Mouse (Mus musculus) limb, embryonic 13.5 days (tissue): ENCODE data around the gene Gm21312. TPM values are rescaled to one million over a fixed set of nuclear protein-coding genes. Genes with fewer than 3 reads are reported as not detected.
"Not testable (repeated sequence)": the region's sequence is repeated elsewhere in the genome, so short reads cannot be mapped to it uniquely, and the experiment has no call there.

Experiments
- ATAC-seq: fragments of 200-750 bp; cut with Nextera tagmentation; 2 replicates; pipeline ENCODE4 v1.8.0; 2017; ENCODE audit warnings: low read depth, moderate number of reproducible peaks, moderate TSS enrichment; ENCODE audit not compliant: low FRiP score
- H3K27ac ChIP-seq: fragments of 300-500 bp; sonication (generic); 2 replicates; pipeline ENCODE4 v1.5.1; 2015; ENCODE audit warnings: inconsistent platforms, mild to moderate bottlenecking, moderate library complexity
- H3K27me3 ChIP-seq: fragments of 300-500 bp; sonication (generic); 2 replicates; pipeline ENCODE4 v1.6.1; 2015; ENCODE audit warnings: mild to moderate bottlenecking, inconsistent platforms
- H3K36me3 ChIP-seq: fragments of 300-500 bp; sonication (generic); 2 replicates; pipeline ENCODE4 v1.6.1; 2015; ENCODE audit warnings: inconsistent platforms, mild to moderate bottlenecking, moderate library complexity
- H3K4me1 ChIP-seq: fragments of 300-500 bp; sonication (generic); 2 replicates; pipeline ENCODE4 v1.6.1; 2015; ENCODE audit warnings: inconsistent platforms
- H3K4me2 ChIP-seq: fragments of 300-500 bp; sonication (generic); replicated peaks from 2 replicates; pipeline ENCODE4 v1.6.1; 2015; ENCODE audit warnings: inconsistent platforms, mild to moderate bottlenecking, moderate library complexity
- H3K4me3 ChIP-seq: fragments of 300-500 bp; sonication (generic); 2 replicates; pipeline ENCODE4 v1.5.1; 2015; ENCODE audit warnings: moderate library complexity, mild to moderate bottlenecking, inconsistent platforms
- H3K9ac ChIP-seq: fragments of 300-500 bp; sonication (generic); 2 replicates; pipeline ENCODE4 v1.6.1; 2015; ENCODE audit warnings: mild to moderate bottlenecking, inconsistent platforms
- H3K9me3 ChIP-seq: fragments of 300-500 bp; sonication (generic); 2 replicates; pipeline ENCODE4 v1.6.1; 2016; ENCODE audit warnings: inconsistent platforms
- WGBS: fragments of 180-500 bp; shearing (Covaris S2); methylation state at CpG from one replicate; pipeline ENCODE4 v1.1.7; 2015; 5-methylcytosine and 5-hydroxymethylcytosine counted together
- polyA plus RNA-seq: library from polyadenylated mRNA; unstranded; fragments of >200 nt; fragmentation: Nextera tagmentation; extraction: Ambion mirVana; gene quantifications from 2 replicates; pipeline ENCODE4 v1.2.1, GENCODE M21; 2015

Gm21312 gene
- polyA plus RNA-seq = not detected in 2 replicates

- H3K27me3 ChIP-seq, H3K9me3 ChIP-seq, H3K4me3 ChIP-seq, H3K9ac ChIP-seq, H3K36me3 ChIP-seq, H3K27ac ChIP-seq, H3K4me1 ChIP-seq, ATAC-seq, H3K4me2 ChIP-seq: not testable (repeated sequence)
- no CpG with 5 or more reads among the region's 3 CpGs for WGBS
Measured at GRCm38 (mm10) chr10:104176724-104177123, at the start of gene Gm21312. Gm21312 (plus strand) TSS chr10:104177024.

- H3K27ac ChIP-seq, H3K9me3 ChIP-seq, H3K27me3 ChIP-seq, H3K4me1 ChIP-seq, ATAC-seq, H3K9ac ChIP-seq, H3K4me3 ChIP-seq, H3K4me2 ChIP-seq, H3K36me3 ChIP-seq: not testable (repeated sequence)
- no CpG with 5 or more reads among the region's 3 CpGs for WGBS
Measured at GRCm38 (mm10) chr10:104142687-104143086, 34.1 kb upstream of the Gm21312 start, which contains the start of gene Gm21293. Gm21293 (plus strand) TSS chr10:104142987.

GRCm38 (mm10) chr10:104151197-104151596, 25.6 kb upstream of the Gm21312 start, which contains the start of gene Gm6763:
Gm6763 (plus strand) TSS chr10:104151497.
- not testable (repeated sequence) for H3K9me3 ChIP-seq, H3K4me3 ChIP-seq, H3K27me3 ChIP-seq, H3K4me2 ChIP-seq, H3K4me1 ChIP-seq, H3K36me3 ChIP-seq, ATAC-seq, H3K9ac ChIP-seq, H3K27ac ChIP-seq
- no CpG with 5 or more reads among the region's 3 CpGs for WGBS

- ATAC-seq, H3K27me3 ChIP-seq, H3K4me3 ChIP-seq, H3K4me2 ChIP-seq, H3K9ac ChIP-seq, H3K9me3 ChIP-seq, H3K36me3 ChIP-seq, H3K27ac ChIP-seq, H3K4me1 ChIP-seq: not testable (repeated sequence)
- WGBS = no CpG with 5 or more reads among the region's 3 CpGs
Measured at GRCm38 (mm10) chr10:104159706-104160105, 17.1 kb upstream of the Gm21312 start, which contains the start of gene Gm8764. Gm8764 (plus strand) TSS chr10:104160006.

GRCm38 (mm10) chr10:104168215-104168614, 8.6 kb upstream of the Gm21312 start, which contains the start of gene Gm21304:
Gm21304 (plus strand) TSS chr10:104168515.
- WGBS = no CpG with 5 or more reads among the region's 3 CpGs

GRCm38 (mm10) chr10:104185233-104185632, 8.4 kb downstream of the Gm21312 start, which contains the start of gene Gm20765:
Gm20765 (plus strand) TSS chr10:104185533.
- WGBS = no CpG with 5 or more reads among the region's 3 CpGs
- H3K9ac ChIP-seq, H3K27me3 ChIP-seq, H3K4me1 ChIP-seq, H3K4me3 ChIP-seq, H3K36me3 ChIP-seq, H3K4me2 ChIP-seq, H3K9me3 ChIP-seq, ATAC-seq, H3K27ac ChIP-seq: not testable (repeated sequence)

More at GRCm38 (mm10) chr10:104168215-104168614, 8.6 kb upstream of the Gm21312 start, which contains the start of gene Gm21304:
- H3K4me2 ChIP-seq, ATAC-seq, H3K4me1 ChIP-seq, H3K9me3 ChIP-seq, H3K9ac ChIP-seq, H3K36me3 ChIP-seq, H3K27me3 ChIP-seq, H3K4me3 ChIP-seq, H3K27ac ChIP-seq: not testable (repeated sequence)

GRCm38 (mm10) chr10:104193742-104194141, 16.9 kb downstream of the Gm21312 start, which contains the start of gene Gm4340:
Gm4340 (plus strand) TSS chr10:104194042.
- WGBS = no CpG with 5 or more reads among the region's 3 CpGs
- not testable (repeated sequence) for ATAC-seq, H3K27ac ChIP-seq

GRCm38 (mm10) chr10:104209655-104210054, 32.8 kb downstream of the Gm21312 start:
- no peaks in the 10 kb centered on the region for H3K36me3 ChIP-seq
- H3K4me2 ChIP-seq = no peak overlapping the region
- H3K9me3 ChIP-seq = no peaks in the 10 kb centered on the region
- H3K4me3 ChIP-seq = no peak overlapping the region
- no peak overlapping the region for H3K9ac ChIP-seq
- WGBS = 88% methylated on average over 1 of the region's 1 CpGs
- no peak for ATAC-seq
- no peak overlapping the region for H3K27ac ChIP-seq
- H3K27me3 ChIP-seq = no peaks in the 10 kb centered on the region
- no peaks in the 10 kb centered on the region for H3K4me1 ChIP-seq

More at GRCm38 (mm10) chr10:104193742-104194141, 16.9 kb downstream of the Gm21312 start, which contains the start of gene Gm4340:
- H3K4me1 ChIP-seq, H3K27me3 ChIP-seq, H3K9me3 ChIP-seq, H3K4me3 ChIP-seq, H3K9ac ChIP-seq, H3K36me3 ChIP-seq, H3K4me2 ChIP-seq: not testable (repeated sequence)

- 60% methylated on average over 3 of the region's 3 CpGs for WGBS
- Histone ChIP-seq H3K4me1 (no peaks in the 10 kb centered on the region), H3K36me3 (no peaks in the 10 kb centered on the region), H3K9ac (no peak overlapping the region), H3K4me3 (no peak overlapping the region), H3K4me2 (no peak overlapping the region), H3K27me3 (no peaks in the 10 kb centered on the region), H3K27ac (no peak overlapping the region), H3K9me3 (no peaks in the 10 kb centered on the region)
- ATAC-seq = no peak
Measured at GRCm38 (mm10) chr10:104210268-104210990, 33.6 kb downstream of the Gm21312 start.

- Histone ChIP-seq H3K9me3 (no peaks in the 10 kb centered on the region), H3K27ac (no peak overlapping the region), H3K27me3 (no peaks in the 10 kb centered on the region), H3K9ac (no peak overlapping the region), H3K4me2 (no peak overlapping the region), H3K4me3 (no peak overlapping the region), H3K4me1 (no peaks in the 10 kb centered on the region), H3K36me3 (no peaks in the 10 kb centered on the region)
- ATAC-seq = no peak
- 88% methylated on average over 5 of the region's 5 CpGs for WGBS
Measured at GRCm38 (mm10) chr10:104214527-104214926, 37.7 kb downstream of the Gm21312 start.

GRCm38 (mm10) chr10:104220303-104221021, 43.6 kb downstream of the Gm21312 start:
- H3K4me2 ChIP-seq = no peak overlapping the region
- no peaks in the 10 kb centered on the region for H3K27me3 ChIP-seq
- H3K4me3 ChIP-seq = no peak overlapping the region
- no peaks in the 10 kb centered on the region for H3K4me1 ChIP-seq
- no peak for ATAC-seq
- 0 out of 2 replicates have a peak, but pooled peaks cover 2% of the 10 kb centered on the region for H3K9me3 ChIP-seq
- no peak overlapping the region for H3K9ac ChIP-seq
- WGBS = 73% methylated on average over 6 of the region's 6 CpGs
- no peaks in the 10 kb centered on the region for H3K36me3 ChIP-seq
- H3K27ac ChIP-seq = no peak overlapping the region
